In the genomic region with DNA sequence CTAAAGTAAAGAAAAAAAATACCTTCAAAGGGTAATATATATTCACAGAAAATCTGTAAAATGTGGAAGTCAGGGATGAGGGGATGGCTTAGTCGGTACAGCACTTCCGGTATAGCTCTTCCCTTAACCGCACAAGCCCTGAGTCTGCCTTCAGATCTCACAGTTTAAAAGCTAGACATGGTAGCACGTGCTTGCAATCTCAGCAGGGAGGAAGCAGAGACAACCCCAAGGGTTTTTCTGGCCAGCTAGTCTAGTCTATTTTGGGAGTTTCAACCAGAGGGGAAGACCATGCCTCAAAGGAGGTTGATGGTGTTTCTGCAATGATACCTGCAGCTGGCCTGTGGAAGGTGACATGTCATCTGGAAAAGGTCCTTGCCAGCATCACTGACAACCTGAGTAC, we compare ENCODE assay signal across 21 mouse cellular contexts.
DNase-seq lines count a peak whose midpoint lies in the region; ATAC-seq lines count a peak whose summit lies in the region.
"Had no signal": no experiment of that assay in that cellular context is flagged by ENCODE, and none has a peak within 500 bp of the region (broad histone marks: within the 10 kb centered on the region; RNA-seq: fewer than 3 reads in every experiment).

No protein-coding gene starts in this region.

- peak overlapping the region; percentile 89 for H3K27ac ChIP-seq in lung, embryonic 16.5 days (ENCODE audit: low read length)
- H3K27ac ChIP-seq in macrophage: peak overlapping the region; percentile 52
- no peak overlapping the region for H3K27ac ChIP-seq in kidney, embryonic 14.5 days (ENCODE audit: low read depth, low read length)
- H3K27ac ChIP-seq: embryonic facial prominence, embryonic 12.5 days; gastrocnemius, adult 2 months; heart, adult 2 months; hindbrain, embryonic 13.5 days; limb, embryonic 15.5 days; midbrain, embryonic 12.5 days; neural tube, embryonic 15.5 days; stomach, embryonic 15.5 days had no signal

- H3K27me3 ChIP-seq in lung, embryonic 16.5 days (ENCODE audit: control insufficient read depth, insufficient read depth, low read depth, low read length): no peaks in the 10 kb centered on the region
- no peaks in the 10 kb centered on the region for H3K27me3 ChIP-seq in kidney, embryonic 14.5 days (ENCODE audit: control insufficient read depth, insufficient read depth, low read length)
- H3K27me3 ChIP-seq: embryonic facial prominence, embryonic 12.5 days; hindbrain, embryonic 13.5 days; limb, embryonic 15.5 days; midbrain, embryonic 12.5 days; neural tube, embryonic 15.5 days; stomach, embryonic 15.5 days had no signal

- H3K4me3 ChIP-seq in lung, embryonic 16.5 days (ENCODE audit: low read length): no peak overlapping the region
- no peak overlapping the region for H3K4me3 ChIP-seq in macrophage (ENCODE audit: inconsistent target)
- H3K4me3 ChIP-seq in kidney, embryonic 14.5 days (ENCODE audit: low read length): no peak overlapping the region
- H3K4me3 ChIP-seq: embryonic facial prominence, embryonic 12.5 days; gastrocnemius, adult 2 months; heart, adult 2 months; hindbrain, embryonic 13.5 days; limb, embryonic 15.5 days; midbrain, embryonic 12.5 days; neural tube, embryonic 15.5 days; stomach, embryonic 15.5 days had no signal

- no peak overlapping the region for H3K4me2 ChIP-seq in lung, embryonic 16.5 days (ENCODE audit: low read depth, low read length)
- no peak overlapping the region for H3K4me2 ChIP-seq in kidney, embryonic 14.5 days (replicated peaks; ENCODE audit: low read depth, low read length)
- H3K4me2 ChIP-seq: embryonic facial prominence, embryonic 12.5 days; hindbrain, embryonic 13.5 days; limb, embryonic 15.5 days; midbrain, embryonic 12.5 days; neural tube, embryonic 15.5 days; stomach, embryonic 15.5 days had no signal

- no peaks in the 10 kb centered on the region for H3K36me3 ChIP-seq in lung, embryonic 16.5 days (ENCODE audit: control insufficient read depth, insufficient read depth, low read length)
- H3K36me3 ChIP-seq in macrophage (ENCODE audit: inconsistent target): no peaks in the 10 kb centered on the region
- H3K36me3 ChIP-seq in kidney, embryonic 14.5 days (ENCODE audit: control insufficient read depth, insufficient read depth, low read length): no peaks in the 10 kb centered on the region
- H3K36me3 ChIP-seq: embryonic facial prominence, embryonic 12.5 days; hindbrain, embryonic 13.5 days; limb, embryonic 15.5 days; midbrain, embryonic 12.5 days; neural tube, embryonic 15.5 days; stomach, embryonic 15.5 days had no signal

- no peaks in the 10 kb centered on the region for H3K79me2 ChIP-seq in macrophage (ENCODE audit: inconsistent target)

- no peak overlapping the region for H3K9ac ChIP-seq in lung, embryonic 16.5 days (ENCODE audit: low read length)
- no peak overlapping the region for H3K9ac ChIP-seq in kidney, embryonic 14.5 days (ENCODE audit: low read depth, low read length)
- H3K9ac ChIP-seq: embryonic facial prominence, embryonic 12.5 days; hindbrain, embryonic 13.5 days; limb, embryonic 15.5 days; midbrain, embryonic 12.5 days; neural tube, embryonic 15.5 days; stomach, embryonic 15.5 days had no signal

- no peaks in the 10 kb centered on the region for H3K9me3 ChIP-seq in lung, embryonic 16.5 days (ENCODE audit: control insufficient read depth, low read length)
- H3K9me3 ChIP-seq in kidney, embryonic 14.5 days (ENCODE audit: control insufficient read depth, low read length): no peaks in the 10 kb centered on the region
- H3K9me3 ChIP-seq: embryonic facial prominence, embryonic 12.5 days; hindbrain, embryonic 13.5 days; limb, embryonic 15.5 days; midbrain, embryonic 12.5 days; neural tube, embryonic 15.5 days; stomach, embryonic 15.5 days had no signal

- no peak for ATAC-seq in lung, embryonic 16.5 days (ENCODE audit: low read depth)
- no peak for ATAC-seq in kidney, embryonic 14.5 days (ENCODE audit: low FRiP score, low TSS enrichment)

- peaks cover 10% of the 10 kb centered on the region; the same call in 1 of the 2 replicates for H3K4me1 ChIP-seq in lung, embryonic 16.5 days (replicated peaks; ENCODE audit: control insufficient read depth, insufficient read depth, low read length)
- H3K4me1 ChIP-seq in kidney, embryonic 14.5 days (ENCODE audit: control insufficient read depth, insufficient read depth, low read length): no peaks in the 10 kb centered on the region
- H3K4me1 ChIP-seq: hindbrain, embryonic 13.5 days; limb, embryonic 15.5 days; midbrain, embryonic 12.5 days; stomach, embryonic 15.5 days had no signal

- WGBS in lung, embryonic 16.5 days: 69% methylated on average over 4 of the region's 4 CpGs
- WGBS in macrophage (ENCODE audit: missing documents): 52% methylated on average over 4 of the region's 4 CpGs
- 86% methylated on average over 4 of the region's 4 CpGs for WGBS in kidney, embryonic 14.5 days

- intact Hi-C loops in heart, postnatal 14 days (cut with DNase I): no loop called here

- peak; percentile 92 for DNase-seq in heart, adult 11 months
- DNase-seq in heart, postnatal 14 days: no peak
- no peak for DNase-seq in lung, adult 18-20 months
- DNase-seq in CD4-positive helper T cell, adult 2 months (ENCODE audit: low read depth, low spot score): peak; percentile 12
- DNase-seq in ovary, postnatal 10 days (ENCODE audit: low spot score): no peak
- DNase-seq: adrenal gland, postnatal 25 days; cerebellum, adult 2 months; gastrocnemius, adult 2 months; heart, adult 2 months; kidney, adult 2 months; kidney, postnatal 36 days; lung, postnatal 14 days had no signal

Comparison
In these comparisons a context has a peak if more than half of its experiments do, and no peak if none do; other contexts are left out.
1. DNase-seq: peak in heart, adult 11 months (single experiment) and CD4-positive helper T cell, adult 2 months (single experiment); none in heart, postnatal 14 days (0 of 2), lung, adult 18-20 months (0 of 2) and ovary, postnatal 10 days (single experiment).